Mouse (Mus musculus): ENCODE measurements around the gene Abhd16a. TPM values are rescaled to one million over a fixed set of nuclear protein-coding genes. Genes with fewer than 3 reads are reported as not detected.
A peak's percentile ranks its signal among the peaks of the same experiment; 100 is the strongest.

The Abhd16a gene
- polyA plus RNA-seq, 1 experiment from 2014 or later = 47.4 TPM

GRCm38 (mm10) chr17:35088151-35088550, 912 bp upstream of the Abhd16a start:
- H3K9me3 ChIP-seq (replicated peaks; ENCODE audit: control insufficient read depth, low read length) = no peaks in the 10 kb centered on the region
- peaks cover 9% of the 10 kb centered on the region for H3K4me1 ChIP-seq (ENCODE audit: control insufficient read depth, insufficient read depth, low read length)
- no peak overlapping the region for H3K4me2 ChIP-seq
- no peaks in the 10 kb centered on the region for H3K27me3 ChIP-seq (ENCODE audit: control insufficient read depth, insufficient read depth, low read length)
- WGBS (ENCODE audit: insufficient replicate concordance) = 48% methylated on average over 2 of the region's 2 CpGs
- no peak overlapping the region for H3K4me3 ChIP-seq (ENCODE audit: low read depth, low read length)
- no peak for ATAC-seq (replicated peaks; ENCODE audit: insufficient number of reproducible peaks, low FRiP score, low TSS enrichment)
- H3K27ac ChIP-seq (ENCODE audit: low read depth, low read length) = no peak overlapping the region
- H3K36me3 ChIP-seq (ENCODE audit: control insufficient read depth, insufficient read depth, low read length) = peaks cover 13% of the 10 kb centered on the region
- no peak overlapping the region for H3K9ac ChIP-seq (ENCODE audit: low read depth, low read length)

DNA sequence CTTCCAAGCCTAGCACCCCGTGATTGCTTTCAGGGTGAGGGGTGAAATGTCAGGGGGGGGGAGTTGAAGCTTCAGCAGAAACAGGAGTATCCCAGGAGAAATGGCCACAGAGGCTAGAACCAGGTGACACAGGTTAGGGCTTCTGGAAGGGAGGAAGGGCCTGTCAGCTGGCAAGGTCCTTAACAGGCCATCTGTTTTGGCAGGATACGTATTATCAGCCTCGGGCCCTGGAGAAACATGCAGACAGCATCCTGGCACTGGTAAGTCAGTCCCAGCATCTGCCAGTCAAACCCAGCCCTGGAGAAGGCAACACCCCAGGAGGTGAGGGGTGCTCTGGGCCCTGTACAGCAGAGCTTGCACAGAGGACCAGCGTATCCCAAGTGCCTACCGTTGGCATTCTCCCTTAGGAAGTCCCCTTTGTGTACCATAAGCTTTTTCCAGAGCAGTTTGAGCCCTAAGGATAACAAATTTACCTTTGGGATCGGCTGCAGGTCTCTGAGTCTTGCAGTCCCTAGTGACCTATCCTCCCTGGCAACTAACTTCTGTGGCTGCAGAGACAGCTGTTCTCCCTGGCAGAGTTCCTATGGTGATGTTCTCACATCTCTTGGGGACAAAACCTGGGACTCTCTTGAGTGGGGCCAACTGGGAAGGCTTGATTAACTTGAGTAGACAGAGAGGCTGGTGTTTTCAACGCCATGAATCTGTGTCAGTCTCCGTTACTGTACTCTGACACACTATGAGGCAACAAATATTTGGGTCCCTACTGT, 1.3 kb downstream of the Abhd16a start:
- no peak overlapping the region for H3K27ac ChIP-seq (ENCODE audit: low read depth, low read length)
- peak overlapping the region; percentile 69 for H3K4me3 ChIP-seq (ENCODE audit: low read depth, low read length)
- peaks cover 18% of the 10 kb centered on the region for H3K36me3 ChIP-seq (ENCODE audit: control insufficient read depth, insufficient read depth, low read length)
- H3K4me2 ChIP-seq = peak overlapping the region; percentile 84
- no peaks in the 10 kb centered on the region for H3K27me3 ChIP-seq (ENCODE audit: control insufficient read depth, insufficient read depth, low read length)
- peaks cover 12% of the 10 kb centered on the region for H3K4me1 ChIP-seq (ENCODE audit: control insufficient read depth, insufficient read depth, low read length)
- 68% methylated on average over 8 of the region's 8 CpGs for WGBS (ENCODE audit: insufficient replicate concordance)
- peak overlapping the region; percentile 97 for H3K9ac ChIP-seq (ENCODE audit: low read depth, low read length)
- no peaks in the 10 kb centered on the region for H3K9me3 ChIP-seq (replicated peaks; ENCODE audit: control insufficient read depth, low read length)
- no peak for ATAC-seq (replicated peaks; ENCODE audit: insufficient number of reproducible peaks, low FRiP score, low TSS enrichment)

DNA sequence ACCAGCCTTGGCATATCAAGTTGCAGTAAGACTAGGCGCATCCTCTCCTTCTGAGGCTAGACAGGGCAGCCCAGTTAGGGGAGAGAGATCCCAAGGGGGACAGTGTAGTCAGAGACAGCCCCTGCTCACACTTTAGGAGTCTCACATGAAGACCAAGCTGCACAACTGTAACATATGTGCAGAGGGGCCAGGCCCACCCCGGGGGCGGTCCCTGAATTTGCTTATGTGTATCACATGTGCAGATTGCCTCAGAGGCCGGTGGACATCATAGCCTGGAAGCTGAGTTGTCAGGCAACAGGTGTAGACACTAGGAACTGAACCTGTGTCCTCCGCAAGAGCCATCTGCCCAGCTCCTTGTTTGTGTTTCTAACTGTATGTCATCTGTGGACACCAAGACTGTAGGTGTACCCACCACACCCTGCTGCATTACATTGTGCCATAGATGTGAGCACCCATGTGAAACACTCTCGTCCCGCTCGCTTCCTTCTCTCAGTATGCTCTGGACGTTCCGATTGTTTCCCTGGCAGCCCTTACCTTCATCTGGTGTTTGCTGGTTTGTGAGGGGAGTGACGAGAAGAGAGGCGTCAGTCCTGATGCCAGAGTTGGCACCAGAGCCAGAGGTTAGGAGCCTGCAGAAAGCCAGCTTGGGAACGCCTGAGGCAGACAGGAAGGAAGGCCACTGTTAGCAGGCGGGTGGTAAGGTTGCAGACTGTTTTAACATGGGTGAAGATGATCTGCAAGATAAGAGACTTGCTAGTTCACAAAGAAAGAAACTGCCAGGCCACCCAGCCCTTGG, 3.5 kb downstream of the Abhd16a start:
- no peaks in the 10 kb centered on the region for H3K27me3 ChIP-seq (ENCODE audit: control insufficient read depth, insufficient read depth, low read length)
- no peak overlapping the region for H3K4me2 ChIP-seq
- H3K4me3 ChIP-seq (ENCODE audit: low read depth, low read length) = no peak overlapping the region
- peaks cover 24% of the 10 kb centered on the region for H3K36me3 ChIP-seq (ENCODE audit: control insufficient read depth, insufficient read depth, low read length)
- peaks cover 12% of the 10 kb centered on the region for H3K4me1 ChIP-seq (ENCODE audit: control insufficient read depth, insufficient read depth, low read length)
- H3K9me3 ChIP-seq (replicated peaks; ENCODE audit: control insufficient read depth, low read length) = no peaks in the 10 kb centered on the region
- no peak overlapping the region for H3K27ac ChIP-seq (ENCODE audit: low read depth, low read length)
- ATAC-seq (replicated peaks; ENCODE audit: insufficient number of reproducible peaks, low FRiP score, low TSS enrichment) = no peak
- H3K9ac ChIP-seq (ENCODE audit: low read depth, low read length) = no peak overlapping the region
- WGBS (ENCODE audit: insufficient replicate concordance) = 85% methylated on average over 14 of the region's 14 CpGs

- Histone ChIP-seq H3K9ac (ENCODE audit: low read depth, low read length) (no peak overlapping the region), H3K27ac (ENCODE audit: low read depth, low read length) (no peak overlapping the region), H3K9me3 (replicated peaks; ENCODE audit: control insufficient read depth, low read length) (no peaks in the 10 kb centered on the region), H3K4me2 (no peak overlapping the region), H3K36me3 (ENCODE audit: control insufficient read depth, insufficient read depth, low read length) (peaks cover 26% of the 10 kb centered on the region), H3K27me3 (ENCODE audit: control insufficient read depth, insufficient read depth, low read length) (no peaks in the 10 kb centered on the region), H3K4me1 (ENCODE audit: control insufficient read depth, insufficient read depth, low read length) (peaks cover 12% of the 10 kb centered on the region), H3K4me3 (ENCODE audit: low read depth, low read length) (no peak overlapping the region)
- no peak for ATAC-seq (replicated peaks; ENCODE audit: insufficient number of reproducible peaks, low FRiP score, low TSS enrichment)
- 81% methylated on average over 15 of the region's 15 CpGs for WGBS (ENCODE audit: insufficient replicate concordance)
These were observed 5.7 kb downstream of the Abhd16a start for GRCm38 (mm10) chr17:35094475-35095365.

DNA sequence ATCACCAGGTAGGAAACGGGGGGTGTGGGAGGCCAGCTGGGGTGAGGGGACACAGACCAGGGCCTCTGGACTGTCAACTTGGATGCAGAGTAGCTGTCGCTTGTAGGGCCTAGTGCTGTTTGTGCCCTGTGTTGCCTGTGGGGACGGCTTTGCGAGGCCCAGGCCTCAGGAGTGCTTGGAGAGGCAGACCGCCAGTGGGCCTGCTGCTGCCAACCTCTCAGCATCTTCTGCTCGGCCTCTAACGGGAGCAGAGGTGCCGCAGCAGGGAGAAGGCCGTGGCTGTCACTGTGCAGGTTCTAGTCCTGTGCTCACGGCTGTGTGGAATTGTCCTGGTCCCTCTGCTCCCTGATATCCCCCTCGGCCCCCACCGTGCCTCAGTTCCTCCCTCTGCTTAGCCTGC, 7.5 kb downstream of the Abhd16a start:
- H3K27ac ChIP-seq (ENCODE audit: low read depth, low read length) = no peak overlapping the region
- no peaks in the 10 kb centered on the region for H3K27me3 ChIP-seq (ENCODE audit: control insufficient read depth, insufficient read depth, low read length)
- H3K9ac ChIP-seq (ENCODE audit: low read depth, low read length) = no peak overlapping the region
- ATAC-seq (replicated peaks; ENCODE audit: insufficient number of reproducible peaks, low FRiP score, low TSS enrichment) = no peak
- no peak overlapping the region for H3K4me3 ChIP-seq (ENCODE audit: low read depth, low read length)
- H3K4me1 ChIP-seq (ENCODE audit: control insufficient read depth, insufficient read depth, low read length) = peaks cover 3% of the 10 kb centered on the region; the same call in 1 of the 2 replicates
- H3K36me3 ChIP-seq (ENCODE audit: control insufficient read depth, insufficient read depth, low read length) = peaks cover 29% of the 10 kb centered on the region
- H3K4me2 ChIP-seq = no peak overlapping the region
- 80% methylated on average over 12 of the region's 12 CpGs for WGBS (ENCODE audit: insufficient replicate concordance)
- H3K9me3 ChIP-seq (replicated peaks; ENCODE audit: control insufficient read depth, low read length) = no peaks in the 10 kb centered on the region

DNA sequence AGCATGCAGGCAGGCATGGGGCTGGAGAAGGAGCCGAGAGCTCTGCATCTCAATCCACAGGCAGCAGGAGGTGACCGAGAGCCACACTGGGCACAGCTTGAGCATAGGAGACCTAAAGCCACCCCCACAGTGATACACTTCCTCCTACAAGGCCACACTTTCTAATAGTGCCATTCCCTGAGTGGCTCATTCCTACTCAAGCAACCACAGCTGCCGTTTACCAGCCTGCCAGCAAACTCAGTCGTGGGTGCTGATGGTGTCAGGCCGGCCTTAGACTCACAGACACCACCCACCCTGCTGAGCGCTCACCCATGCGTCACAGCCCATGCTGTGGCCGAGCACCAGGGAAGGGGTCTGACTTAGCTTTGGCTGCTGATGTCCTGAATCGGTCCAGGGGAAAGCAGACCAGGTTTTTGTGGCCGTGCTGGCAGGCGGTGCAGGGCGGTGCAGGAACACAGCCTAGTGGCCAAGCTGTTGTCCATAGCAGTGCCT, 8.1 kb downstream of the Abhd16a start:
- Histone ChIP-seq H3K36me3 (ENCODE audit: control insufficient read depth, insufficient read depth, low read length) (peaks cover 29% of the 10 kb centered on the region), H3K9me3 (replicated peaks; ENCODE audit: control insufficient read depth, low read length) (no peaks in the 10 kb centered on the region), H3K4me1 (ENCODE audit: control insufficient read depth, insufficient read depth, low read length) (peaks cover 4% of the 10 kb centered on the region; the same call in 1 of the 2 replicates), H3K27me3 (ENCODE audit: control insufficient read depth, insufficient read depth, low read length) (no peaks in the 10 kb centered on the region), H3K4me3 (ENCODE audit: low read depth, low read length) (no peak overlapping the region), H3K9ac (ENCODE audit: low read depth, low read length) (no peak overlapping the region), H3K4me2 (no peak overlapping the region), H3K27ac (ENCODE audit: low read depth, low read length) (no peak overlapping the region)
- ATAC-seq (replicated peaks; ENCODE audit: insufficient number of reproducible peaks, low FRiP score, low TSS enrichment) = no peak
- 87% methylated on average over 12 of the region's 12 CpGs for WGBS (ENCODE audit: insufficient replicate concordance)

DNA sequence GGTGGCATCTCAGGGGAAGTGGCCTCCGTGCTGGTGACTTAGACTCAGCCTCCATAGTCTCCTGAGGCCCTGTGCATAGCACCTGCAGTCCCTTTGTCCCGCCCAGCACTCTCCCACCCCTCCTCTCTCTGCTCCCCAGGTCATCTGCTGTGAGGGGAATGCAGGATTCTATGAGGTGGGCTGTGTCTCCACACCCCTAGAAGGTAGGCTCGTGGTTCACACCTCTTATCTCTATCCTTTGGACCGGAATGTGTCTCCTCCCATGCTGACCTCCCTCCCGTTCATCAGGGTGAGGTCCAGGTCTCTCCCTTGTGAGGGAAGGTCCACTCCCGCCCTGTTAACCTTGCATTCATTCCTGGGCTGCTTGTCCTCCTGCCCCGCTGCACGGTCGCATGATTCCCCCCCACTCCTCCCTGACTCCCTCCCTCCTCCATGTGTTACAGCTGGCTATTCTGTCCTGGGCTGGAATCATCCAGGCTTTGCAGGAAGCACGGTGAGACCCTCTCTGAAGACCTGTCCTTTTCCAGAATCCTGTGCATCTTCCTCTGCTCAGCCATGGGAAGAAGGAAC, 11.2 kb downstream of the Abhd16a start:
- H3K27me3 ChIP-seq (ENCODE audit: control insufficient read depth, insufficient read depth, low read length) = no peaks in the 10 kb centered on the region
- no peak overlapping the region for H3K9ac ChIP-seq (ENCODE audit: low read depth, low read length)
- 56% methylated on average over 10 of the region's 10 CpGs for WGBS (ENCODE audit: insufficient replicate concordance)

DNA sequence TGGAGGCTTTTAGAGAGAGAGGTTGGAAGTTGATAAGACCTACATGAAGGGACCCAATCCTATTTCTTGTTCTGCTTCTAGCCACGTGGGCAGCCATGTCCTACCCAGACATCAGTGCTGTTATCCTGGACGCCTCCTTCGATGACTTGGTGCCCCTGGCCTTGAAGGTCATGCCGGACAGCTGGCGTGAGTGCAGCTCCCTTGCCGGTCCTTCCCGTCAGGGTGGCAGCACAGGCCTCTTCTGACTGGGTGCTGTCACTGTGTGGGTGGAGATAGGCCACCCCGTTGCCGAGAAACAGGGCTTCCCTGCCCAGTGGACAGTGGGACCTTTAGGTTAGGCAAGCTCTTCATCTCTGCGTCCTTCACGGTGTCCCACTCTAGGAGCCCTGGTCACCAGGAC, 12.1 kb downstream of the Abhd16a start:
- H3K4me2 ChIP-seq = no peak overlapping the region
- peaks cover 21% of the 10 kb centered on the region for H3K36me3 ChIP-seq (ENCODE audit: control insufficient read depth, insufficient read depth, low read length)
- H3K27ac ChIP-seq (ENCODE audit: low read depth, low read length) = no peak overlapping the region

More for the DNA sequence above, 11.2 kb downstream of the Abhd16a start:
- Histone ChIP-seq H3K36me3 (ENCODE audit: control insufficient read depth, insufficient read depth, low read length) (peaks cover 22% of the 10 kb centered on the region), H3K27ac (ENCODE audit: low read depth, low read length) (no peak overlapping the region), H3K4me1 (ENCODE audit: control insufficient read depth, insufficient read depth, low read length) (peaks cover 10% of the 10 kb centered on the region), H3K4me2 (no peak overlapping the region), H3K9me3 (replicated peaks; ENCODE audit: control insufficient read depth, low read length) (no peaks in the 10 kb centered on the region), H3K4me3 (ENCODE audit: low read depth, low read length) (no peak overlapping the region)
- ATAC-seq (replicated peaks; ENCODE audit: insufficient number of reproducible peaks, low FRiP score, low TSS enrichment) = no peak

More for the DNA sequence above, 12.1 kb downstream of the Abhd16a start:
- Histone ChIP-seq H3K9me3 (replicated peaks; ENCODE audit: control insufficient read depth, low read length) (no peaks in the 10 kb centered on the region), H3K4me1 (ENCODE audit: control insufficient read depth, insufficient read depth, low read length) (peaks cover 10% of the 10 kb centered on the region), H3K4me3 (ENCODE audit: low read depth, low read length) (no peak overlapping the region), H3K27me3 (ENCODE audit: control insufficient read depth, insufficient read depth, low read length) (no peaks in the 10 kb centered on the region), H3K9ac (ENCODE audit: low read depth, low read length) (no peak overlapping the region)
- ATAC-seq (replicated peaks; ENCODE audit: insufficient number of reproducible peaks, low FRiP score, low TSS enrichment) = no peak
- 84% methylated on average over 11 of the region's 11 CpGs for WGBS (ENCODE audit: insufficient replicate concordance)

Measured in heart, embryonic 11.5 days (tissue).